Mouse (Mus musculus) layer of hippocampus, adult 18-20 months (tissue): ENCODE data around the gene Sync. TPM values are rescaled to one million over a fixed set of nuclear protein-coding genes. Genes with fewer than 3 reads are reported as not detected.

Experiments
- DNase-seq, 2 experiments: peaks; one replicate each; pipeline ENCODE4 v3.0.0; 2022; ENCODE audit warnings: low spot score in 2 of 2
- total RNA-seq, 2 experiments: library from RNA; stranded (reverse); gene quantifications; 2 replicates each; pipeline ENCODE4 v1.2.3; 2021

The Sync gene
- total RNA-seq, 2 experiments from 2014 or later: 0.99 TPM

- no peak for DNase-seq
Measured at GRCm38 (mm10) chr4:129261196-129261595, 26.2 kb upstream of the Sync start, which contains the start of gene C77080. TSS of gene C77080 (minus strand) at chr4:129261404.

GRCm38 (mm10) chr4:129263225-129264021 is 24.0 kb upstream of the Sync start:
- DNase-seq: peak in 1 of 2 experiments; percentile 25

DNA sequence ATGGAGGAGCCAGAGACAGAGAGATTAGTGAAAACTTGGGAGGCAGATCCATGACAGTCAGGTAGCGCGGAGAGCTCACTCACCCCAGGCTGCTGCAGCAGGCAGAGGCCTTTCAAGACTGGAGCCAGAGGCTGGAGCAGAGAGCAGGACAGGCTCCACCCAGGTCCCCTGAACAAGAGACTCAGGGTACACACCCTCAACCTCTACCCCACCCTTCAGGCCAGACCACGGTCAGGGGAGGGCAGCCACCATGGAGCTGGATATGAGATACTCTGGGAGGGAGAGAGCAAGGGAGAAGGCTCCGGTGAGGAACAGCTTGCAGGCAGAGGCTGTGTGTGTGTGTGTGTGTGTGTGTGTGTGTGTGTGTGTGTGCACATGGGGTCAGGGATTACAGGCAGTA is 21.2 kb upstream of the Sync start:
- DNase-seq: no peak

DNA sequence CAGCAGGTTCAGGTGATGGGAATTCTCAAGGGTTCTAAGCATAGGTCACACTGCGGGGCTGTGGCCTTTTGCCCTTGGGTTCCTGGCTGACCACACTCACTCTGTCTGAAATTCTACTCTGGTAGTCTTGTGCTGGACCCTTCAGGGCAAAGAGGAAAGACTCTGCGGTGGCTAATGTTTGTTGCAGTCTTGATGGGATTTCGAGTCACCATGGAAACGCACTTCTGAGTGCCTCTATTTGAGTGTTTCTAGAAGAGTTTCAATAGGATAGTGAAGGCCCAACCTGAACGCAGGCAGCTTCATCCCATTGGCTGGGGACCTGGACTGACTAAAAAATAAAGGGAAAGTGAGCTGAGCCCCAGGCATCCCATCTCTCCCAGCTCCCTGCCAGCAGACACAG is 20.6 kb upstream of the Sync start:
- DNase-seq: no peak

- no peak for DNase-seq
Measured at GRCm38 (mm10) chr4:129268698-129269097, 18.7 kb upstream of the Sync start.

DNA sequence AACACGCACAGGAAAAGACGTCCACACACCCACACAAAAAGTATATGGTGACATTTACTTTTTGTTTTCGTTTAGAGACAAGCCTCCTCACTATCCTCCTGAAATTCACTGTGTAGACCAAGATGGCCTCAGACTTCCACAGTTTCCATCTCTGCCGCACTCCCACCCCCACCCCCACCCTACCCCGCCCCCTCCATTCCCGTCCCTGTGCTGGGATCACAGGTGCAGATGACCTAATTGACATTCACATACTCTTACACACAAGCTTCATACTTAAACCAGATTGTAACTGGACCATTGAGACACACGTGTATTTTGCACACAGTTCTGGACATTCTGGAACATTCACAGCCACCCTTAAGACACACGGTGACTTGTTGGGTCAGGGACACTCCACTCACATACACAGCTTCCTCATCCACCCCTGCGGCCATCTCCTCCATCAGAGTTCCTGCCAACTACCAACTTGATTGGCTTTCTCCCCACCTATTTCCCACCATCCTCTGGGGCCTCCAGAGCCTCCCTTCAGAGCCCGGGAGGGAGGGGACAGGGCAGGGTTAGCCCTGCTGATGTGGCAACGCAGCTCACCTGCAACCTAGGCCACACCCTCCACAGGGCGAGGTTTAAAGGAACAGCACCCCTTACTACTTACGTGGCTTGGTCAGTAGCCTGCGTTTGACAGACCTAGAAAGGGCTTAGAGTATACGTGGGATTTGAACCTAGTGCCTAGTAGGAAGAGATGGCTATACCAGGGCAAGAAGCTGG is 15.2 kb upstream of the Sync start:
- no peak for DNase-seq

GRCm38 (mm10) chr4:129272756-129273046 is 14.7 kb upstream of the Sync start:
- DNase-seq: peak in 1 of 2 experiments; percentile 40

GRCm38 (mm10) chr4:129276453-129276865 is 11.0 kb upstream of the Sync start:
- peak; percentile 89 to 97 for DNase-seq

GRCm38 (mm10) chr4:129282786-129283185 is 4.6 kb upstream of the Sync start:
- DNase-seq: no peak

GRCm38 (mm10) chr4:129283226-129283625 is 4.2 kb upstream of the Sync start:
- DNase-seq: no peak

- no peak for DNase-seq
Measured at GRCm38 (mm10) chr4:129284685-129285084, 2.7 kb upstream of the Sync start.

GRCm38 (mm10) chr4:129286001-129286682 is 1.3 kb upstream of the Sync start:
- no peak for DNase-seq

DNA sequence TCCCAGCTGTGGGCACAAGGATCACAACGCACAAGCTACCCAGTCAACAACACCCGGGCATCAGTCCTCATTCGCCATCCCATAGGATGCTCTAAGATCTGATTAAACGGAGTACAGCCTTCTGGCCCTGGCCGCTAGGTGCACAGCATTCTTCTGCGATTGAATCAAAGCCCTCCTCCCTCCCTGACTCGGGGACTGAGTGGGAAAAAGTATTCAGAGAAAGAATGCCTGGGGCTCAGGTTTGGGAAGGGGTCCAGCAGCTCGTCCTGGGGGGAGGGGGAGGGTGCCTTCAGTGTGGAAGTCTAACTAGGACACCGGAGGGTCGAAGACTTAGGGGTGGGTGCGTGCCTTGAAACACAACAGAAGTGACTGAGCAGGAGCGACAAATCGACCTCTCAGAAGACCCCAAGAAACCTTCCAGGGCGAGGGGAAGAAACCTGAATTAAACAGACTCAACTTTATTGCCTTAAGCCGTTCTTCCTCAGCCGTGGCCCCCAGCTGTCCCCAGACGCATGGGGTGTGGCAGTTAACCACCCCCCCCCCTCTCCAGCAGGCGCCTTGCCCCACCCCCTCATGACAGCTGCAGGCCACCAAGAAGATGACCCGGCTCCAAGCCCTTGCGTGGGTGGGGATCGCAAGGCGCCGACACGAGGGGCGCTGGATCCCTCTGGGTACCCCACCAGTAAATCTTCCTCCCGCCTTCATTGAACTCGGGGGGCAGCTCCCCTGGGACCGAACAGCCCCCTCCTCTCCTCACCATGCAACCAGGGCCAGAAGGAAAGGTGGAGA is 540 bp upstream of the Sync start:
- no peak for DNase-seq

GRCm38 (mm10) chr4:129288067-129288466 is 650 bp downstream of the Sync start:
- no peak for DNase-seq

- no peak for DNase-seq
Measured at GRCm38 (mm10) chr4:129289671-129290070, 2.3 kb downstream of the Sync start.

GRCm38 (mm10) chr4:129292831-129293230 is 5.4 kb downstream of the Sync start:
- no peak for DNase-seq

GRCm38 (mm10) chr4:129293702-129294101 is 6.3 kb downstream of the Sync start:
- DNase-seq: no peak

- no peak for DNase-seq
Measured at GRCm38 (mm10) chr4:129295188-129295587, 7.8 kb downstream of the Sync start.

- no peak for DNase-seq
Measured at GRCm38 (mm10) chr4:129296066-129296465, 8.6 kb downstream of the Sync start.

DNA sequence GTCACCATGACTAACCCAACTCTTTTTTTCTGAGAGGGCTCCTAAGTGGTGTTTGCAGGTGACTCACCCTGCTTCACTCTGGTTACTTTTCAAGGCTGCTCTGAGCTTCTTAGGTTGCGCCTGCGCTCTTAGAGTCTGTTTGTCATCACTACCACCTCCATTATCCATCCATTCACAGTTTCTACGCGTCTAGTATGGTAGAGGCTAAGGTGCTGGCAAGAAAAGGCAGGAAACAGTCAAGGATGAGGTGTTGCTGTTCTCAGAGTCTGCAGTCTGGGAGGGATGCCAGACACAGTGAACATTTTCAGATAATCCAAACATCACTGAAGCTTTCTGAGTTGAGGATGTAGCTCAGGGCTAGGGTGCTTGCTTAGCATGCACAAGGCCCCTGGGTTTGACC is 10.3 kb downstream of the Sync start:
- no peak for DNase-seq

GRCm38 (mm10) chr4:129299121-129299520 is 11.7 kb downstream of the Sync start:
- no peak for DNase-seq
